Comparison of ENCODE assay signal across 8 mouse cellular contexts in genomic region chr2:38338990-38339909, GRCm38 (mm10). TPM values are rescaled to one million over a fixed set of nuclear protein-coding genes. Genes with fewer than 3 reads are reported as not detected.
DNase-seq lines count a peak whose midpoint lies in the region; ATAC-seq and TF ChIP-seq lines count a peak whose summit lies in the region.

Gene Lhx2, plus strand, starts transcription at chr2:38339281.

- ATAC-seq in forebrain, embryonic 14.5 days = peak; percentile 63
- peak; percentile 72 for ATAC-seq in midbrain, embryonic 15.5 days (replicated peaks)
- no peak for ATAC-seq in erythroid progenitor cell, adult 5-6 weeks (replicated peaks; ENCODE audit: low FRiP score, poor library complexity, severe bottlenecking)

- 1% methylated on average over 49 of the region's 92 CpGs for WGBS in forebrain, embryonic 14.5 days
- WGBS in midbrain, embryonic 15.5 days = under 1% methylated on average over 71 of the region's 92 CpGs

- no peak for TF ChIP-seq CTCF in layer of hippocampus, adult 2 months (conservative IDR thresholded peaks at IDR 0.05)

- peak within 1 kb of the TSS; percentile 91 for H3K4me2 ChIP-seq in forebrain, embryonic 14.5 days (ENCODE audit: low read length)
- H3K4me2 ChIP-seq in midbrain, embryonic 15.5 days = peak within 1 kb of the TSS; percentile 70

- no peaks in the 10 kb centered on the region for H3K9me3 ChIP-seq in forebrain, embryonic 14.5 days (replicated peaks; ENCODE audit: control insufficient read depth, low read length)
- no peaks in the 10 kb centered on the region for H3K9me3 ChIP-seq in midbrain, embryonic 15.5 days

- H3K27me3 ChIP-seq in forebrain, embryonic 14.5 days (replicated peaks; ENCODE audit: control insufficient read depth, insufficient read depth, low read length) = peaks cover 25% of the 10 kb centered on the region
- peaks cover 67% of the 10 kb centered on the region for H3K27me3 ChIP-seq in midbrain, embryonic 15.5 days (replicated peaks)

- peak within 1 kb of the TSS; percentile 87 for H3K27ac ChIP-seq in layer of hippocampus, adult 2 months
- H3K27ac ChIP-seq in forebrain, embryonic 14.5 days (ENCODE audit: low read depth, low read length) = peak within 1 kb of the TSS; percentile 97
- H3K27ac ChIP-seq in midbrain, embryonic 15.5 days = peak within 1 kb of the TSS; percentile 96

- no peaks in the 10 kb centered on the region for H3K36me3 ChIP-seq in forebrain, embryonic 14.5 days (ENCODE audit: control insufficient read depth, insufficient read depth, low read length)
- H3K36me3 ChIP-seq in midbrain, embryonic 15.5 days (replicated peaks) = no peaks in the 10 kb centered on the region

- H3K4me3 ChIP-seq in layer of hippocampus, adult 2 months = peak within 1 kb of the TSS; percentile 72
- H3K4me3 ChIP-seq in forebrain, embryonic 14.5 days (ENCODE audit: low read depth, low read length) = peak within 1 kb of the TSS; percentile 90
- H3K4me3 ChIP-seq in midbrain, embryonic 15.5 days = peak within 1 kb of the TSS; percentile 54

- peaks cover 6% of the 10 kb centered on the region; the same call in 1 of the 2 replicates for H3K4me1 ChIP-seq in forebrain, embryonic 14.5 days (ENCODE audit: control insufficient read depth, insufficient read depth, low read length)
- peaks cover 16% of the 10 kb centered on the region for H3K4me1 ChIP-seq in midbrain, embryonic 15.5 days

- H3K9ac ChIP-seq in forebrain, embryonic 14.5 days (ENCODE audit: low read length) = peak within 1 kb of the TSS; percentile 98
- peak within 1 kb of the TSS; percentile 80 for H3K9ac ChIP-seq in midbrain, embryonic 15.5 days

- DNase-seq in layer of hippocampus, adult 2 months (ENCODE audit: low spot score in 2 of 2) = no peak
- DNase-seq in layer of hippocampus, adult 9-10 months (ENCODE audit: low spot score) = no peak
- DNase-seq in ZHBTc4 (ENCODE audit: low read depth, low spot score) = peak; percentile 44
- DNase-seq in forebrain, embryonic 14.5 days (ENCODE audit: low spot score) = peak; percentile 72
- peak; percentile 34 to 52 for DNase-seq in layer of hippocampus, postnatal 14 days (ENCODE audit: low spot score in 2 of 2)
- no peak for DNase-seq in ovary, adult 18-20 months (ENCODE audit: low spot score)

RNA-seq across cellular contexts. Expression of gene Lhx2, which starts in this region (rescaled TPM):
- 10 to 100 TPM; 96.6 to 99.5 TPM for total RNA-seq in layer of hippocampus, adult 2 months (2021)
- polyA plus RNA-seq in forebrain, embryonic 14.5 days (2014; fragmentation: Nextera tagmentation; extraction: Ambion mirVana) = 85.1 and 102 TPM in 2 replicates
- 100 to 1,000 TPM in 1 of 2 experiments, 10 to 100 TPM in 1; 96.7 to 100 TPM for total RNA-seq in layer of hippocampus, postnatal 14 days (2021)
- 47.3 and 58.4 TPM in 2 replicates for polyA plus RNA-seq in midbrain, embryonic 15.5 days (2015; fragmentation: Nextera tagmentation; extraction: Ambion mirVana)
- not detected in 2 replicates for total RNA-seq in erythroid progenitor cell, adult 5-6 weeks (2015; ENCODE audit: low replicate concordance)
- not detected in 2 replicates for total RNA-seq in erythroid progenitor cell, adult 5-6 weeks (2017; ENCODE audit: low replicate concordance)

Comparison
In these comparisons a context has a peak if more than half of its experiments do, and no peak if none do; other contexts are left out.
1. RNA of gene Lhx2 (total RNA-seq): 96.7 to 100 TPM in layer of hippocampus, postnatal 14 days and 96.6 to 99.5 TPM in layer of hippocampus, adult 2 months; not detected in erythroid progenitor cell, adult 5-6 weeks; every median in the first group is over 10 times any median in the second.
2. DNase-seq: peak in ZHBTc4 (single experiment), forebrain, embryonic 14.5 days (single experiment) and layer of hippocampus, postnatal 14 days (2 of 2); none in layer of hippocampus, adult 2 months (0 of 2), layer of hippocampus, adult 9-10 months (single experiment) and ovary, adult 18-20 months (single experiment).
3. Peak in every context shown above with its lines, with median percentiles within 50 percentile points of each other: H3K27ac ChIP-seq and H3K4me3 ChIP-seq.